Mouse (Mus musculus) G1E-ER4 (cell line): Measurements from ENCODE around the gene Rtf1. TPM values are rescaled to one million over a fixed set of nuclear protein-coding genes. Genes with fewer than 3 reads are reported as not detected.

ENCODE experiments used
- GATA1 ChIP-seq: IDR thresholded peaks from one replicate; pipeline ENCODE4 v1.8.0; 2012; ENCODE audit warnings: low read length, inconsistent platforms
- polyA plus RNA-seq: library from polyadenylated mRNA; stranded (reverse); fragments of >175 nt; gene quantifications from 2 replicates; pipeline ENCODE4 v1.2.3, GENCODE M21; 2012

Rtf1 gene
- polyA plus RNA-seq, 1 experiment: 72.7 TPM

DNA sequence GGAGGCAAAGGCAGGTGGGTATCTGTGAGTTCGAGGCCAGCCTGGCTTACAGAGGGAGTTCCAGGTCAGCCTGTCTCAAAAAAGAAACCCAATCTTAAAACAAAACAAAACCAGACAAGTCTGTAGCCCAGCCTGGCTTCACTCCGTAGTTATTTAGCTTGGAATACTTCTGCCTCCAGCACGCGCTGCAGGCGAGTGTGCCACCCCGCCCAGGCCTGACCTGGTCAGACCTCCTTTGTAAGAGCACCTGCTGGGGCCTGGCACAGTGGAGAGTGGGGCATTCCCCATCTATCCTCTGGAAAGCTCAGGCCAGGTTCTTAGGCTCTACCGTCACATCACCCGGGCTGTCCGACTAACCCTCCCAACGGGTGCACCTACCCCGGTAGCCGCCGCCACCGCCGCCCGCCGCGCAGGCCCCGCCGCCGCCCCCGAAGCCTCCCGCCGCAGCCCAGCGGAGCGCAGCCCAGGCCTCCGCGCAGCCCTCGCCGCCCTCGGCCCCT, 82.8 kb downstream of the Rtf1 start:
- no peak for TF ChIP-seq GATA1

DNA sequence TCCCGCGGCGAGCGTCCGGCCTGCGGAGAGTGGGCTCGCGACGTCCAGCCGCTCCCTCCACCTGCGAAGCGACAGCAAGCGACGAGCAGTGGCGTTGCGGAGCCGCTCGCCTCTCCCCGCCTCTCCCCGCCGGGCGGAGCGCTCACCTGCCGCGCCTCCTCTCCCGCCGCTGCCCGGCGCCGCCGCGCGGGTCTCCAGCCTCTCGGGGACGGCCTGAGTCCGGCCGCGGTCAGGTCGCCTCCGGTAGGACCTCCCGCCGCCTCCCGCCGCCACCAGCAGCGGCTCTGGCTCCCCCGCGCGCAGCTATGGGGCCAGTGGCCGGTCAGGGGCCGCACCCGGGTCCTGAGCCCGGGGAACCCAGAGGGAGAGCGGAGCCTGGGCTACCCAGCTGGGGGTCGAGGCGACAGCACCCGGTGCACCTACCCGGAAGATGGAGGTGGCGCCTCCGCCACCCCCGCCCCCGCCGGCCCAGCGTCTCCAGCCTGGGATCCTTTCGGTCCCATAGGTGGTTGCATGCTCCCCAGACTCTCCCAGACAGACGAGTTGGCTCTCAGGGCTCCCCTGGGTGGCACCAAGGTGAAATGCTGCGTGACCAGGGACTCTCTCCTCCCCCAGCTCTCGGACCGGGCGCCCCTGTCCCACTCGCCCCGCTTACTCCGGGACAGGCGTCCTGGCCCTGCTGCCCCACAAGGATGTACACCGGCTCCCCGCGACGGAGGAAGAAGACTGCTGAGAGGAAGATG, 83.4 kb downstream of the Rtf1 start:
- no peak for TF ChIP-seq GATA1

DNA sequence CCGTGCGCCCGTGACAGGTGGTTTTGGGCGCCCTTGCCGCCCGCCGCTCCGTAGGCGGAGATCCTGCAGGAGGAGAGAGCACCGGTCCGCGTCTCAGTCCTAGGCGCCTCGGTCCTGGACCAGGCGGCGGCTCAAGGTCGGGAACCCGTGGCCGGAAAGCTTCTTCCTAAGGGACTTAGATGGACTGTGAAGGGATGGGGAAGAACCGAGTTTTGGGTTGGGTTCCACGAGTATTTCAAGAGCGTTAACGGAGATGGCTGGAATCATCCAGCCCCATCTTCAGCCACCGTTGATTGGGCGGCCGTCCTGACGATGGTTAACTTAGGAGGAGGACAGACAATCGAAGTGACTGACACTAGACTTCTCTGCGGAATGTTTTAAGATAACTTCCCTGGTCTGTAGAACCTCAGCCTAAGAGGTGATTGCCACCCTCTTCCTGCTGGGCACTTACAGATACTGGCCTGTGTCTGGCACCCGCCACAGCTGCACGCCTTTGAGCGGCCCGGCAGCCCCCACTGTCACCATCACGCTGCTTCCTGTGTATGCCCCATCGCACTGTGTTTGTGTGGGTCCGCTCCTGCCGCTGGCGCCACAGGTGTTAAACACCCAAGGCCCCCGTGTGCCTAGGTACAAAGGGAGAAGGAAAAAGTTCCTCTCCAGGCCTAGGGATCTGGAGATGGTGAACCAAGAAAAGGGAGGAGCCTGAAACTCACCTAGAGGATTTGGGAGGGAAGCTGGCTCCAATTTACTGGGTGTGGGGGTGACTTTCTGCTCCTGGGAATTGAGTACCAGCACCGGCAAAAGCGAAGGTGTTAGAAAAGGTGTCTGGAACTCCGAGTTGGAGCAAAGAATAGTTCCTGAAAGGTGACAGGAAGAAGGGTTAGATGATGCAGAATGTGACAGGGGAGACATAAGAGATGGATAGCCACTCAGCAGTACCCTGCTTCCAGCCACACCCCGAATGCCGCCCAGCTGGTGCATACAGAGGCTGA, 84.3 kb downstream of the Rtf1 start:
- TF ChIP-seq GATA1: no peak

DNA sequence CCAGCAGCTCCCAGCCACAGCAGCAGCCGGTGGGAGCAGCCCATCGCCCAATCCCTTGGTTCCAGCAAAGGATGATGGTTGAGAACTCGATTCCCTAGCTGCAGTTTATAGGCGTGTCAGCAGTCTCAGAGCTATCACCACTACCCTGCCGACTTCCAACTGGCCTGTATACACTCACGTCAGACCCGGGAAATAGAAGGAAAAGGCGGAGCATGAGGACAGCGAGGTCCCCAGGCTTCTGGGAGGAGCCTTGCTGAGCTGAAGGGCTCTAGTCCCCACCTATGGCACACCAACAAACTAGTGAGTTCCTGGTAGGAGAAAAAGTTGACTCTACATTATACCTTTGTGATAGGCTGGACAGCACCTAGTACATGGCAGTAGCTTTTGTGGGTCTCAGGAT, 85.4 kb downstream of the Rtf1 start, which contains the start of gene Ltk:
Gene Ltk, minus strand, starts transcription at position 181 of the 400 bp plus-strand sequence.
- TF ChIP-seq GATA1: no peak

DNA sequence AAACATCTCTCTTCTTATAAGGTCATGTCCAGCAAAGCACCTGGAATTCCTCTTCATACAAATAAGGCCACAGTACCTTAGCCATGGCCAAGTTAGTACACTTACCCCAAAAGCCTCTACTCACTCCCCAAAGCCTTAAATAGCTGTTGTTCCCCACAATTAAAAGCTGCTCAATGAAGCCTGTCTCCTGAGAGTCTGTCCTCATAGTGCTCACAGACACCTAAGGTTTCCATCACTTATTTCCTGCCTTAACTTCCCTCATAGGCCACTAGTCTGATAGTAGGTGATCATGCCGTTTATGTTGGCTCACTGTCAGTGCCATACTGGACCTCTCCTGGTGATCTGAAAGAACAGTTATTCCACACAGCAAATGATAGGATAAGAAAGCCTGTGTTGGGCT, 87.4 kb downstream of the Rtf1 start:
- TF ChIP-seq GATA1: no peak

DNA sequence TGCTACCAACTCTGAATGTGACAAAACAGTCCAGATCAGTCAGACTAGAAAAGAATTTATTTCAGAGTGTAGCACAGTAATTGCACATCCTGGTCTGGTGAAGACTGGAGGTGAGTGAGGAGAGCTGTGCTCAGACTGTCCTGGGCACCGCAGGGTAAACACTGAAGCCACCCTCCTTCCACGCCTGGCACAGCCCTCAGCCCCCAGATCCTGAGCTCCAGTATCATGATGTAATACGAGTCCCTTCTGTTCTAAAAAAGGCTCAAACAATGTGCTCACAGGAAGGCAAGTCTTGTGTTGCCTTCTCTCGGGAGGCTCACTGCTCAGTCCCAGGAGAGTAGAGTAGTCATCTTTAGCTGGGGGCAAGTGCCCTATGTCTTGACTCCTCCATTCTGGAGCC, 89.1 kb downstream of the Rtf1 start:
- no peak for TF ChIP-seq GATA1

DNA sequence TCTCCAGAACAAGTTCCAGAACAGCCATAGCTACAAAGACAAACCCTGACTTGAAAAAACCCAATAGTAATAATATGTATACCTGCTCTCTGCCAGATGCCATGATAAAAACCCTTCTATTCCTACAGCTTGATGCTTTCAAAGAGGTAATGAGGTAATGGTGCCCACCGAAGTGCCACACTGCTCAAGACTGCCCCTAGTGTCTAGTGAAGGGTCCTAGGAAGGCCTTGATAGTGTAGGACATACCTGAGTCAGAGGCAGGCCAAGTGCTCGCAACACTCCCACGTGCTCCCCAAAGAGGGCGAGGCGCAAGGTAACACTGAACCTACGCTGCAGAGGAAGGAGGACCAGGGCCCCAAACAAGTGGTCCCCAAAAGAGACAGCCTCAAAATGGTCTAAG, 92.4 kb downstream of the Rtf1 start:
- no peak for TF ChIP-seq GATA1

Other genes with a start within 250 kb of the Rtf1 start
- gene Ino80, start 197.4 kb upstream of the Rtf1 start, polyA plus RNA-seq: 6.6 and 8.0 TPM in 2 replicates
- 0.18 and 0.27 TPM in 2 replicates for gene Exd1, start 127.4 kb upstream of the Rtf1 start, polyA plus RNA-seq
- gene Chp1, start 127.4 kb upstream of the Rtf1 start, polyA plus RNA-seq: 13.0 and 17.3 TPM in 2 replicates
- 1.0 and 1.9 TPM in 2 replicates for gene Nusap1, start 56.8 kb upstream of the Rtf1 start, polyA plus RNA-seq
- gene Oip5, start 56.6 kb upstream of the Rtf1 start, polyA plus RNA-seq: 38.2 and 63.8 TPM in 2 replicates
- 3.9 and 7.1 TPM in 2 replicates for gene Ndufaf1, start 12.2 kb upstream of the Rtf1 start, polyA plus RNA-seq
- gene Itpka, start 67.3 kb downstream of the Rtf1 start, polyA plus RNA-seq: 1.9 and 2.1 TPM in 2 replicates
- gene Ltk, start 85.4 kb downstream of the Rtf1 start, polyA plus RNA-seq: not detected in 2 replicates
- gene Rpap1, start 112.5 kb downstream of the Rtf1 start, polyA plus RNA-seq: 25.6 and 33.3 TPM in 2 replicates
- gene Tyro3, start 122.7 kb downstream of the Rtf1 start, polyA plus RNA-seq: 0.18 and 0.32 TPM in 2 replicates
- 1.3 and 2.5 TPM in 2 replicates for gene Mga, start 222.2 kb downstream of the Rtf1 start, polyA plus RNA-seq